Mouse (Mus musculus): ENCODE results near the gene Ap2a1.

The Ap2a1 gene

DNA sequence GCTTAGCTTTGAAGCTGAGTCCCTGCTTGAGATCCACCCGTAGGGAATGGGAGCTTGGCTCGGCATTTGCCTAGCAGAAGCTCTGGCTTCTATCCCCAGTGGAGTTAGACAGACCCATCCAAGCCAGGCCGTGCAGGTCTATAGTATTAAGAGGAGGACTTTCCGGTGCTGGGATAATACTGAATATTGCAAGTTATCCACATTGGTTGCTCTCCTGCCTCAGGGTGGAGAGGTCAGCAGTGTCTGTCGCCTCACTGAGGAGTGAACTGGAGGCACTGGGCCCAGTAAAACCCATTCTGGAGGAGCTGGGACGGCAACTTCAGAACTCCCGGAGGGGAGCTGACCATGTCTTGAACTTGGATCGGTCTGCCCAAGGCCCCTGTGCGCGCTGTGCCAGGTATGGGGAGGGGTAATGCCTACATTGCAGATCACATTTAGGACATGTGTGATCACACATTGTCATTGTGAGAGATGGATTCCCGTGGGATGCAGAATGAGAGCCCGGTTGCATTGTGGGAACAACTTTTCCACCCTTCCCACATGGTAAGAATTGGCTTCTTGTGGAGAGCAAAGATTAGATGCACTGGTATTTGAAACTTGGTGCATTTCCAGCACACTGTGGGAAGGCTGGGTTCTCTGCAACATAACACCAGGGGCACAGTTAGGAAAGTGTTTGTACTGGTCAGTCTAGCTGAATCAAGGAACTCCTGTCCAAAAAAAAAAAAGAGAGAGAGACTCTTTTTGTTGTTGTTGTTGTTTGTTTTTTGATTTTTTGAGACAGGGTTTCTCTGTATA is 25.0 kb upstream of the Ap2a1 start:
- in situ Hi-C loops (cut with MboI; ENCODE audit: low sequenced_read_pairs), result no loop called here

DNA sequence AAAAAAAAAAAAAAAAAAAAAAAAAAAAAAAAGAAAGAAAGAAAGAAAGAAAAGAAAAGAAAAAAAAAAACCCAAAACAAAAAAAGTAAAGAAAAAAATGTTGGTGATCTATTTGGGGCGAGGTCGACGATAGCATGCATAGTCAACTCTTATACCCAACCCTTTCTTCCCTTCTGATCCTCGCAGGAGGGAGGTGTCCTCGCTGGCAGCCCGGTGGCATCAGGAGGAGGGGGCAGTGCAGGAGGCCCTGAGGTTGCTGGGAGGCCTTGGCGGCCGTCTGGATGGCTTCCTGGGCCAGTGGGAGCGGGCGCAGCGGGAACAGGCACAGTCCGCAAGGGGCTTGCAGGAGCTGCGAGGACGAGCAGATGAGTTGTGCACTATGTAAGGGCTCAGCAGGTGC is 24.3 kb upstream of the Ap2a1 start:
- in situ Hi-C loops (cut with MboI; ENCODE audit: low sequenced_read_pairs), result no loop called here

DNA sequence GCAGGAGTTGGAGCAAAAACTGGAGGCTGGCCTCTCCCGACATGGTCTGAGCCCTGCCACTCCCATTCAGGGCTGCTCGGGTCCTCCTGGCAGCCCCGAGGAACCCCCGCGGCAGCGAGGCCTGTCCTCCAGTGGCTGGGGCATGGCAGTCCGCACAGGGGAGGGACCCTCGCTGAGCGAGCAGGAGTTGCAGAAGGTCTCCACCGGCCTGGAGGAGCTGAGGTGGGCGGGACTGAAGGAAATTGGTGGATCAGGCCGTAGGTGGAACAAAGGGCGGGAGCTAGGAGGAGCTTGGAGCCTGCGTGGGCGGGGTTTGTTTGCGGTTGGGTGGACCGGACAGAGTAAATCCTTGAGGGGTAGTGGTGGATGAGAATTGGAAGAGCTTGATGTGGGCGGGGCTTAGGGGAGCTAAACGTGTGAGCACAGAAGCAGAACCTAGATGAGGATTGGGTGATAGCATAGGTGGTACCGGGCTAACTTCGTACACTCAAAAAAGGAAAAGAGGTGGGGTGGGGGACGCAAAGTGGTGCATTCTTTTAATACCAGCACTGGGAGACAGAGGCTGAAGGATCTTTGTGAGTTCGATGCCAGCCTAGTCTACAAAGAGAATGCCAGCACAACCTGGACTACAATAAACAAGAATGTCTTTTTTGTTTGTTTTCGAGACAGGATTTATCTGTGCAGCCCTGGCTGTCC is 23.5 kb upstream of the Ap2a1 start:
- in situ Hi-C loops (cut with MboI; ENCODE audit: low sequenced_read_pairs), result no loop called here

DNA sequence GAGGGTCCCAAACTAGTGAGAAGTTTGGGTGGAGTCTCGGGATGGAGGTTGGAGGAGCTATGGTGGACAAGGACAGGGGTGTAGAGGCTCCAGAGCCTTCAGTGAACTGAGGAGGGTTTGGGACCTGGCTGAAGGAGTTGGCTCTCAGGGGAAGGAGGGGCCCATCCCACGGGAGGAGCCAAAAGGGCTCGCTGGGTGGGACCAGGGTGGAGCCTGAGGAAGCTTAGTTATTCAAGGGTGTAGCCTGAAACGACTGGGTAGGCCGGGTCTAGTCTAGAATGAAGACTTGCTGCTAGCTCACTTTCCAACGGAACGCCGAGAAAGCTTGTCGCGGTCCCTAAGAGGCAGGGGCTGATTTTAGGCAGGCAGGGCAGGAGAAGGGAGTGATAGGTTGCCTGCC is 22.7 kb upstream of the Ap2a1 start:
- in situ Hi-C loops (cut with MboI; ENCODE audit: low sequenced_read_pairs), result no loop called here

DNA sequence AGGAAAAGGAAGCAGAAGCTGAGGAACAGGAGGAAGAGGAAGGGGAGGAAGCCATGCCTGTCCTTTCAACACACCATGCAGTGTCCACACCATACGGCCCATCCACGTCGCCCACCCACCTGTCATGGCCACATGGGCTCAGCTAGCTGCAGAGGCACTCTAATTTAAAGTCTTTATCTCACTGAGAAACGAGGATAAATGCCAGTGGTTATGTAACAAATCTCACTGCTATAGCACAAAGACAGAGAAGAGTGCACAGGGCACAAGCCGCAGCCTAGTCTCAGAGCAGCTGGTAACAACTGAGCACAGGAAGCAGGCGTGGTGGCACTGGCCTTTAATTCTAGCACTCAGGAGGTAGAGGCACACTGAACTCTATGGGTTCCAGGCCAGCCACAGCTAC is 20.6 kb upstream of the Ap2a1 start:
- in situ Hi-C loops (cut with MboI; ENCODE audit: low sequenced_read_pairs), result no loop called here

DNA sequence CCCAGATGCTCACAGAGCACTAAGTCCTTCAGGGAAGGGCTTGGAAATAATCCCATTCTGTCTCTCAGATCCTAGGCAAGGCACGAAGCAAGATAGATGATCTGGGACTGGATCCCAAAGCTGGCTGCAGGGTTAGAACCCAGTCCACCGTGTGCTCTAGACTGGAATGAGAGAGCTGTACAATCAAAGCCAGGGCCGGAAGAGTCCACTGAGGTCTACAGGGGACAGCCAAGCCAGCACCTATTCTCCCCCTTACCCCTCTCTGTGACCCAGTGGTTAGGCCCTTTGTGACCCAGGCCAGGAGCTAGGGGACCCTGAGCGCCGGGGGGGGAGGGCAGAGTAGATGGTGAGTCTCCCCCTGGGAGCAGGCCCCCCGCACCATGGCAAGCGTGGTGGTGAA is 13.6 kb upstream of the Ap2a1 start, which contains the start of gene Tsks:
Gene Tsks, plus strand, starts transcription at position 301 of the 400 bp plus-strand sequence.
- in situ Hi-C loops (cut with MboI; ENCODE audit: low sequenced_read_pairs), result no loop called here

DNA sequence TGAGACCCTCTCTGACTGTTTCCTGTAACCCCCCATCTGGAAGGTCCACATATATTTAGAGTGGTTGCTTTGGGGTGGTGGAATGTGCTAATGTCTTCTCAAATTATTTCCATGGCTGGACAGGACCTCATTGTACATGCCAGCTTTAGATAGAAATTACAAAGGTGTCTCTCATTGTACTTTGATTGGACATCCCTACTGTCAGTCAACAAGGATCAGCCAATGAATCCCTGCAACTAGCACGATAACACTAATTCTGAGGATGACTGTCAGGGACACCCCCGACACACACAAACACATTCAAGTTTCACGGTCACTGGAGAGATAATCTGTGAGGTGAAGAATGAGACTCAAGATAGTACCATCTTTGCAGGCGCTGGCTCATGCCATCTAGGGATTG is 9.4 kb upstream of the Ap2a1 start:
- in situ Hi-C loops (cut with MboI; ENCODE audit: low sequenced_read_pairs), result no loop called here

DNA sequence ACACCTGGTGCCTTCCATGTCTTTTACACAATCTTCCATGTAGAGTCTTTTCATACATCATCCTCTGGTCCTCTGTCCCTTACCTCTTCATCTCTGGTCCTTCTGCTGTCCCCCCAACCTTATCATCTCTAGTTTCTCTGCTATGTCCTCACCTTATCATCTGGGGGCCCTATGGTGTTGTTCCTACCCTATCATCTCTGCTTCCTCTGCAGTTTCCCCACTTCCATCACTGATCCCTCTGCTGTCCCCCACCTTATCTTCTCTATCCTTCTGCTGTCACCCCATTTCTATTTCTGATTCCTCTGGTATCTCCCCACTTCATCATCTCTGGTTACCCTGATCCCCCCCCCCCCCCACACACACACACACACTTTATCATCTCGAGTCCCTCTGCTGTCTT is 726 bp downstream of the Ap2a1 start:
- in situ Hi-C loops (cut with MboI; ENCODE audit: low sequenced_read_pairs), result no loop called here

DNA sequence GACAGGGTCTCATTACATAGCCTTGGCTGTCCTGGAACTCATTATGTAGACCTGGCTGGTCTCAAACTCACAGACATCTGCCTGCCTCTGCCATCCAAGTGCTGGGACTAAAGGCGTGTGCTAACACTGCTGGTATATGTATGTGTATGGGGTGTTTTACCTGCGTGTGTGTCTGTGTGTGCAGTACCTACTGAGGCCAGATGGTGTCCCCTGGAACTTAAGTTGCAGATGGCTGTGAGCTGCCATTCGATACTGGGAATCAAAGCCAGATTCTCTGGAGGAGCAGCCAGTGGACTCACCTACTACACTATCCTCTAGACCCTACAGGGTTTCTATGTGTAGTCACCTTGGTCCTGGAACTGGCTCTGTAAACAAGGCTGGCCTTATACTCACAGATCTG is 3.8 kb downstream of the Ap2a1 start:
- in situ Hi-C loops (cut with MboI; ENCODE audit: low sequenced_read_pairs), result no loop called here

DNA sequence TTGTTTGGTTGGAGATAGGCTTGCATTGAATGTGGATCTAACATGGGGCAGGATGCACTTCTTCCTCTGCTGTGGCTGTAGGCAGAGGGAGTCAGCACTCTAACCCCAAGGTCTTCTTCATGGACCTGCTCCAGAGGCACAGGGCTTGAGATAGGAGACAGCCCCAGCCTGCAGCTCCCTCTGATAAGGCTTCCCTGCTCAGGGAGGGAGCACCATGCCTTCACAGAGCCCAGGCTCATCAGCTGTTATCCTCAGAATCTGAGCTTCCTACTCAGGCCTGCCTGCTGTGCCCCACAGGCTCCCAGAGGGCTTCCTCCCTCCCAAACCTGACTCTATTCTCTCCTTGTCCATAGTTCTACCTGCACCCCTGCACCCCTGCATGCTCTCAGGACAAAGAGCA is 6.8 kb downstream of the Ap2a1 start:
- in situ Hi-C loops (cut with MboI; ENCODE audit: low sequenced_read_pairs), result no loop called here

DNA sequence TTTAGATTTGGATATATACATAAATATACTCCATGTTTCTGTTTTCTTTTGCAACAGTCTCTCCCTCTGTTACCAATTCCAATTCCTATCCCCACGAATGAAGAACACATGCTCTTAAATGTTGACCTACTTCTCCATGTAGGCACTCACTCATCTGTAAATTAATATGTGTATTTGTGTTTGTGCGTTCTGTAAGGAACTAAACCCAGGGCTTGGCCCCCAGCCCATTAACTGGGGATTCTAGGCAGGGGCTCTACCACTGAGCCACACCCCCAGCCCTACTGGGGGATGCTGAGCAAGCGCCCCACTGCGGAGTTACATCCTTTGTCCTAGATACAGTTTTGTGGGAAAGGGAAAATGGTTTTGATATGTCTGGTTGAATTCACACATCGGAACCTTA is 10.2 kb downstream of the Ap2a1 start:
- in situ Hi-C loops (cut with MboI; ENCODE audit: low sequenced_read_pairs), result no loop called here

DNA sequence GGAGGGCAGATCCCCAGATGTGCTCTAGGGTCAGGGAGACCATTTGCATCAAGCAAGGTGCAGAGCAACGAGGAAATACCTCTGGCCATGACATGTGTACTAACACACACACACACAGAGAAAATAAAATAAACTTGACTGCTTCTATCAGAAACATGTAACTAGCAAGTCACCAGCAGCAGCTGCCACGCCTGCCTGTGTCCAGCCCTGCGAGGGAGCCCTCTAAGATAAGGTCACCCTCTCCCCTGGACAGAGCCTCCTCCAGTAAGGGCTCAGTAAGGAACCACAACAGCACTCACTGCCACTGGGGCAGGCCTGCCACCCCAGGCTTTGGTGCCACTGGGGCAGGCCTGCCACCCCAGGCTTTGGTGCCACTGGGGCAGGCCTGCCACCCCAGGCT is 11.1 kb downstream of the Ap2a1 start:
- in situ Hi-C loops (cut with MboI; ENCODE audit: low sequenced_read_pairs), result no loop called here

DNA sequence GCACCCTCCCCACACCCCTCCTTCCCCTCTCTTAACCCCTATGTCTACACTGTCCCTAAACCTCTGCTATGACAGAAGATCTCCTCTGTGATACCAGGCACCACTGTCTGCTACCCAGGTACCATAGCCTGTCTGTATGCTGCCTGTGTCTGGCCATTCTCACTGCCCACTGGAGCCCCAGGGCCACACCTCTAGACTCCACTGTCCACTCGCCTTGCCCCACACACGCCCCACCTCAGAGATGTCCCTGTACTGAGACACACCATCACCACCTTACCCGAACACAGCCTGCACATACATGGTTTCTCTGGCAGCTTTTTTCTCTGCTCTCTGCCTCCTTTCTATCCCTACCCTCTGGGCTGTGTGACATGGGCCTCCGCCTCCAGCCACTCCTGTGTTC is 12.4 kb downstream of the Ap2a1 start:
- in situ Hi-C loops (cut with MboI; ENCODE audit: low sequenced_read_pairs), result no loop called here

DNA sequence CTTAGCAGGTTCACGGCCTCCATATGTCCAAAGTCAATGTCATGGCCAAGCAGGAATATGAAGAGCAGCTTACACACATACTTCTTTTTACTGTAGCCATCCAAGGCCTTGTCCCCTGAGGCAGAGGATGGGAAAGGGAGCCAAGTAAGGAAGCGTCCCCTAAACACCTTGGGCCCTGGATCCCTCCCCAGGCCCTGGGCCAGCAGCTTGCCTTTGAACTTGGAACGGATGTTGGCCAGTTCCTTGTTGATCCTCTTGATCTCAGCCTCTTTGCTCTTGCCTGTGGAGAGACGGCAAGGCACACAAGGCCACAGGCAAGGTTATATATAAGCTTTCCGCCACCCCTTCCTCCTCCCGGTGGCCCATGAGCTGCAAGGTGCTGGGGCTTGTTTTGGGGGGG is 13.1 kb downstream of the Ap2a1 start:
- in situ Hi-C loops (cut with MboI; ENCODE audit: low sequenced_read_pairs), result no loop called here

DNA sequence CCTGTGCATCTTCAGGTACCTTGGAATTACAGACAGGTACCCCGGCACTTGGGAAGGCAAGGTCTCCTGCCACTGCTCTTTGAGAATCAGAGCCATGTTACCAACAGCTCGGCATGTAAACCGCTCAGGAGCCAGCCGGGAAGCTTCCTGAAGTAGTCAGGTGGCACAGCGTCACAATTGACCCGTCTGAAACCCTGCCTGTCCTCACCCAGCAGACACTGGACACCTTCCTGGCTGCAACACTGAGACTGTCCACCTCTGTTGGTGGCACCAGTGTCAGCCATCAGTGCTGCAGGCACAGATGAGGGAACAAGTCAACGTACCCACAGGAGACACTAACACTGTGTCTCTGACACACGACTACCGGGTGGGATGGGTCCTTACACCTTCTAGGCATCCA is 14.0 kb downstream of the Ap2a1 start:
- in situ Hi-C loops (cut with MboI; ENCODE audit: low sequenced_read_pairs), result no loop called here

DNA sequence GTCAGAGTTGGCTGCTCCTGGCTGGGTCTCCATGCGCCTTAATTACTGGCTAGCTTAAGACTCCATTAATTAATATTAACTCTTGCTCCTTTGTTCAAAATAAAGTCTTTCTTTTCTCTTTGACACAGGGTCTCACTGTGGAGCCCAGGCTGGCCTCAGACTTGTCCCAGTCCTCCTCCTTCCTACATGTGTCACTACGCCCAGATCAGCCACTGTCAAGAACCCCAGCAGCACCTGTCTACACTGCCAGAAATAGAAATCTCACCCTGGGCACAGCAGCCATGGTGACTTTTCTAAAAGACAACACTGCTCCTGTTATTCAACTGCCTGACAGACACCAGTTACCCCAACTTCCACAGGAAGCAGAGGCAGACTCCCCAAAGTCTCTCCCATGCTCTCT is 14.9 kb downstream of the Ap2a1 start:
- in situ Hi-C loops (cut with MboI; ENCODE audit: low sequenced_read_pairs), result no loop called here

DNA sequence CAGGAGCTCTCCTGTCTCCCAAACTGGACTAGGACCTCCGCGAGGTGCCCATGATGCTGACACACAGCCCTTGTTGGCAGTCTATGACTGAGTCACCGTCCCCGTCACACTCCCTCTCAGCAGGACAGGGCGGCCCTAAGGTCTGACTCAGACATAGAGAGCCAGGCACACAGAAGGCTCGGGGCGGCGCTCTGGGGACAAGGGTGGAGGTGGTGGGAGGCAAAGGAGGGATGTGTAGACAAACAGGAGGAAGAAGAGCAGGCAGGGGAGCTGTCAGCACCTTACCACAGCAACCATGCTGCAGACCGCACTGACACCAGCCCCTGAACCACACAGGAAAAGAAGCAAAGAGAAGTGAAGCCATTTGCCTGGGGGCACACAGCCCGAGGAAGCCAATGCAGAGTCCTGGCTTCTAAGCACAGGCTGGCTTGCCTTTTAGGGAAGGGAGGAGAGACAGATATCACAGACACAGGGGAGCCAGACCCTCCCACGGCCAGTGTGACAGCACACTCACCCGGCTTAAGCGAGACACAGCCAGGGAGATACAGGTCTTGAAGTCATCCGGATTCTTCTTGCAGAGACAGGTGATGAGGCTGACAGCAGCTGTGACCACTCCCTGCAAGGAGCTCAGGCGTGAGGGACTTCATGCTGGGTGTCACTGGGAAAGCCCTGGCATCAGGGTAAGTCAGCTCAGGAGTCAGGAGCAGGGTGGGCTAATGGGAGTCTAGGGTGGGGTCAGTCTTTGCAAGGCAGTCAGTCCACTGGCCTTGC is 20.4 kb downstream of the Ap2a1 start:
- in situ Hi-C loops (cut with MboI; ENCODE audit: low sequenced_read_pairs), result no loop called here

DNA sequence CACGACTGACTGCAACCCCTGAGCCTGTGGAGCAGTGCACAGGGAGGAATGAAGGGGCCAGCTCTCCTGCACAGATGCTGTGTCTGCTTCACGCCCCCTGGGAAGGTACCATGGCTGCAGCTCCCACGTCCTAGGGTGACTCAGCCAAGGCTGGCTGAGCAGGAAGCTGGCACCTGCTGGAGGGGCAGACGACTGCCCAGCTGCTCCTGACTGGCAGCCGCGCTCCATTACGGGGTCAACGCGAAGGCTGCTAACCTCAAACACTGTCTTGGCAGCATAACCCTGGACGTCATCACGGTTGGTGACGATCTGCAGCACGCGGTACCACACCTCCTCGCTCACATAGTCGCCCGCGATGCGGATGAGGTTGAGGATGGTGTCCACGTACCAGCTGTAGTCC is 23.9 kb downstream of the Ap2a1 start:
- in situ Hi-C loops (cut with MboI; ENCODE audit: low sequenced_read_pairs), result no loop called here

DNA sequence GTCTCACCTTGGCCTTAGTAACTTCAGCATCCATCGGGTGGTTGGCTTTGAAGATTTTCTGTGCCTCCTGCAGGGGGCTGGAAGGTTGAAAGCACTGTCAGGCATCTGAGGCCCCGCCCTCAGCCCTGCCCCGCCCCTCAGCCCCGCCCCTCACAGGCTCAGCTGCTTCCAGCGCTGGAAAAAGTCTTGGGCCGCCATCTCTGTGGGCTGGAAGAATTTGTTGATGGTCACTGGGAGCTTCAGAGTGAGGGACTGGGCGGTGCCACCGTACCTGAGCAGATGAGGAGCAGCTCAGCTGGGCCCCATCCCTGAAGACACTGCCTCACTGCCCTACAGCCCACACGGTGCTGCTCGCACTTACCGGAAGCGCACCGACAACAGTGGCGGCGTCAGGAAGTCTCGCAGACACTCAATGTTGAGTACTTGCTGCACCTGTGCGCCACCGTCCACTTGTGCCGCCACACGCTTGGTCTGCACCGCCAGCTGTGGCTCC is 28.0 kb downstream of the Ap2a1 start:
- in situ Hi-C loops (cut with MboI; ENCODE audit: low sequenced_read_pairs), result no loop called here

DNA sequence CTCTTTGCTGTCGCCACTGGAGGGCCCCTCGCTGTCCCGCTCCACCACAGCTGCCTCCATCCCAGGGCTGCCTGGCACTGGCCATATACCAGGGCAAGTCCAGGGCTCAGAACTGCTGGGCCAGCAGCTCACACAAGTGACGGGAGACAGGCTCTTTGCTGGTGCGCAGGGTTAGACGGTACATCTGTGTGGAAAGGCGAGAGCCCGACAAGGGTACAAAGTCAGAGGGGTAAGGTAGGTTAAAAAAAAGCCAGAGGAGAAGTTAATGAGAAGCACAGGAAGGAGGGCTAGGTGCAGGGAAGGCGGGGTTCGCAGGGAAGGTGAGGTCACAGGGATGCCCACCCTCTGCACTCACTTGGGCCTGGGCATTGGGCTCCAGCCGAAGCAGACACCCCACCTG is 28.7 kb downstream of the Ap2a1 start:
- in situ Hi-C loops (cut with MboI; ENCODE audit: low sequenced_read_pairs), result no loop called here

DNA sequence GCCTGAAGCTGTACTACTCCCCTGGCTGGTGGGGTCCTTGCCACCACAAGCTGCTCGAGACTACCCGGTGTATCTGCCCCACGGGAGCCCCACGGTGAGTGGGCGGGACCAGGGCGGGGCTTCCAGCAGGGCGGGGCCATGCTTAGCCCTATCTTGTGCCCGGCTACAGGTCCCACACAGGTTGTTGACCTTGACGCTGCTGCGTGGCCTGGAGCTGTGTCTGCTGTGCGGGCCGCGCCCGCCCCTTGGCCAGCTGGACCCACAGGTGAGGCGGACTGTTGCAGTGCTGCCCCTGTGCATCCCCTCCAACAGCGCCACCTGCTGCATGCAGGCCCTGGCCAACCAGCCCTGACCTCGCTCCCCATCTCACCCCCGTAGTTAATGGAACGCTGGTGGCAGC is 30.7 kb downstream of the Ap2a1 start:
- in situ Hi-C loops (cut with MboI; ENCODE audit: low sequenced_read_pairs), result no loop called here

DNA sequence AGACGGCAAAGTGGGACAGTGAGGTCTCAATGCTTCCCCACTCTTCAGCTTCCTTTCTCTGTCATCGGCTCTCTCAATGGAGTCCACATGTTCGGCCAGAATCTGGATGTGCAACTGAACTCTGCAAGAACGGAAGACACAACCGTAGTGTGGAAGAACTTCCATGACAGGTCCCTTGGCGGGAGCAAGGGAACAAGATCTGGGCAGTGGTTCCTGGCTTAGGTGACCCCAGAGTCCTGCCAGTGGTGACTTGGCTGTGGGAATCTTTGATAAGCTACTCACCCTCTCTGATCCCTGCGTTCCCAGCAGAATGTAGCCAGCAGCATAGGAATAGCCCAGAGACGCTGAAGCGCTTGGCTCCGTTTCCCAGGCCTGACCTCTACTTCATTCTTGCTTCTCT is 32.8 kb downstream of the Ap2a1 start:
- in situ Hi-C loops (cut with MboI; ENCODE audit: low sequenced_read_pairs), result no loop called here
